Mouse (Mus musculus) effector memory CD4-positive, alpha-beta T cell, adult 7 months (primary cell): ENCODE measurements around the gene Slc44a4. TPM values are rescaled to one million over a fixed set of nuclear protein-coding genes. Genes with fewer than 3 reads are reported as not detected.

Experiments
- polyA plus RNA-seq: library from polyadenylated mRNA; unstranded; fragments of 100-300 nt; shearing (Covaris generic); gene quantifications from one replicate; pipeline ENCODE4 v1.2.1, GENCODE M21; 2017

The Slc44a4 gene
- polyA plus RNA-seq = not detected

DNA sequence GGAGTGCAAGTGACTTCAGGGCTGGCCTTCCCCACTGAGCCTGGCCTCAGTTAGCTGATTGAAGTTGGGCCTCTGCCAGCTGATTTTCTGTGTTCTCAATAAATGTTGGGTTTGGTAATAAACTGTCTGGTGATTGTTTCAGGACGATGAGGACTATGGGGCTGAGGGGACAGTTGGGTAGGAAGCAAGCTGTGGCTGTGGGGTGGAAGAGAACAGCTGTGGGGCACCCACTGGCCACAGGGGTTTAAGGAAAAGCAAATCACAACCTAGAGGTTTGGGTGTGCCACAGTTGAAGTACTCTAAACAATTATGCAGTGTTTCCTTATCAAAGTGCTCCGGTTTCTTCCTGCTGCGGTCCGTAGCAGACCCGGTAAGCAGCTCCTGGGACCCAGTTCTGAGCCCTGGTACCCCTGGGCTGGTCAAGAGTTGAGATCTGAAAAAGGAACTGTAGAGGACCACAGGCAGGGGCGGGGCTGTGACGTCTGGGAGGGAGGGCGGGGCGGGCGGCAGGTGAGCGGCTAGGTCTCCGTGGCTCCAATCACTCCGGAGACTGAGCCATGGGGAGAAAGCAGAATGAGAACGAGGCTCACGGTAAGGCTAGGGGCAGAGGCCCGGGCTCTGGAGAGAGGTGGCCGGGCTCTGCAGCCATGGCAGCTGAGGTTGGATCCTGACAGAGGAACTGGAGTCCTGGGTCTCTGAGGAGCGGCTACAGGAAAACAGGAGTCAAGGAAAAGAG is at the start of gene Slc44a4:
Gene Slc44a4 (plus strand): TSS at position 537 of the 736 bp plus-strand sequence.

GRCm38 (mm10) chr17:34879336-34879879 is 34.9 kb upstream of the Slc44a4 start, which contains the start of gene Zbtb12:
Zbtb12 (plus strand) TSS chr17:34879483.

DNA sequence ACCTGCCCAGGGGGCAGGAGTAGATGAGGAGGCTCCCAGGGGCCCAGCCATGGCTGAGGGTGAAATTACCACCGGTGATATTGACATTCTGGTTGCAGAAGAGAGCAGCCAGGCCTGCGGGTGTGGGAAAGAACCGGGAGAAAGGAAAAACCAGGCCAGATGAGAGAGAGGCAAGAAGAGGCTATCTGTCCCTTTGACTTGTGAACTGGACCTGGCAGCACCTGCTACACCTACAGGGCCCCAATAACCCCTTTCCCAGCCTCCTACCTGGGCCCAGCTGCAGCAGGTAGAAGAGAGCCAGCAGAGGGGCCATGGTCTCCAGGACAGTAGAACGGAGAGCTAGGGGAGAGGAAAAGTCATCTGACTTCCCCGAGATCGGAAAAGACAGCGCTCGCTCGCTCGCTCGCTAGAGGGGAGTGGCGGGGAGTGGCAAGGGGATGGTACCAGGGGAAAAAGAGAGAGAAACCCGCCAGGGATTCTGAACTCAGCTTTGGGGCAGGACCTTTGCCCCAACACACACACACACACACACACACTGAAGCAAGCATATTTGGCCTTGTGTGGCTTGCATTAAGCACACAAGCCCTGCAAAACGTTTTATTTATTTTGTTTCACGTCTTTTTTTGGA is 32.5 kb upstream of the Slc44a4 start, which contains the start of gene Gm20547:
Gene Gm20547 (minus strand): TSS at position 360 of the 628 bp plus-strand sequence.

DNA sequence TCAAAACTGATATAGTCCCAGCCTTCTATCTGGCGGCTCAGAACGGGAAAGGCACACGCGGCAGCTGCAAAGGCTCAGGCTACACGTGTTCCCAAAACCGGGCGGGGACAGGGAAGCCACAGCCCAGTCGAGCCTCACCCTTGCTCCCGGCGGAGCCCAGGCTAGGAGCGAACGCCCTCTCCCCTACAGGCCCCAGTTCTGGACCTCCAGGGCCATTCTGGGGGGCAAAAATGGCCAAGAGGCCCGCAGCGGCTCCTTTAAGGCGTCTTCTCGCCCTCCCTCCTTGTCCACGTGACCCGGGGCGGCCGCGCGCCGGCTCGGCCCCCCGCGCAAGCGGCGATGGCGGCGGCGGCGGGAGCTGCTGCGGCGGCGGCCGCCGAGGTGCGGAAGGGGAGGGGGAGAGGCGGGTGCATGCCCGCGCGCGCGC is 16.1 kb upstream of the Slc44a4 start, which contains the start of the genes C2 and Ehmt2:
Gene C2 (minus strand): TSS at position 106 of the 427 bp plus-strand sequence.
Gene Ehmt2 (plus strand): TSS at position 310 of the 427 bp plus-strand sequence.

GRCm38 (mm10) chr17:34931061-34931734 is 16.9 kb downstream of the Slc44a4 start, which contains the start of gene Neu1:
Neu1 (plus strand) TSS chr17:34931253.

DNA sequence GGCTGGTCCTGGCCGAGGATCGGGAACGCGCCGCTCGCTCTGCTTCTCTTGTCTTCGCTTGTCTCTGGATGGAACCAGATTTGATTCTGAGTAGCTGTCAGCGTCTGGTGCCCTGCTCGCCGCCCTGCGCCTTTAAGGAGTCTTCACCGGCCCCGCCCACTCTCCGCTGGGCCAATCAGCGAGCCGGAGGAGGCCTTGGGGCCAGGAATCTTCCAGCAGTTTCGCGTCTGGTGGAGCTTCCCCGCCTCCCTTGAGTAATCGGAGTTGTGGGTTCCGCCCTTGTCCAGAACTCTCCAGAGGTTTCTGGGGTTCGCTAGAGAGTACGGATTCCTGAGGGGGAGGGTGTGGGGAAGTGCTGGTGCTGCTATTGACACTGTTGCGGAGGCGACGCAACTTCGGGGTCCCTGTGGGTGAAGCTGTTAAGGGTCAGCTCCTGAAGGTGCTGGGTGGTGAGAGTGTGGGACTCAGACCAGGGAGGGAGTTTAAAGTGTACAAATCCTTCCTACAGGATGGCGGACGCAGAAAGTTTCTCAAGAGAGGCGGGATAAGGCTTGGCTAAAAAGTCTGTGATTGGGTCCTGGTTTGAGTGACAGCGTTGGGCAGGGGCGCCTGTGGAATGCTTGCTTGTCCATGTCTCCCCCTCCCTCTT is 45.0 kb downstream of the Slc44a4 start, which contains the start of gene Hspa1b:
Gene Hspa1b (minus strand): TSS at position 109 of the 649 bp plus-strand sequence.

GRCm38 (mm10) chr17:34969822-34970221 is 55.6 kb downstream of the Slc44a4 start, which contains the start of gene Gm20481:
Gm20481 (plus strand) TSS chr17:34969912.

DNA sequence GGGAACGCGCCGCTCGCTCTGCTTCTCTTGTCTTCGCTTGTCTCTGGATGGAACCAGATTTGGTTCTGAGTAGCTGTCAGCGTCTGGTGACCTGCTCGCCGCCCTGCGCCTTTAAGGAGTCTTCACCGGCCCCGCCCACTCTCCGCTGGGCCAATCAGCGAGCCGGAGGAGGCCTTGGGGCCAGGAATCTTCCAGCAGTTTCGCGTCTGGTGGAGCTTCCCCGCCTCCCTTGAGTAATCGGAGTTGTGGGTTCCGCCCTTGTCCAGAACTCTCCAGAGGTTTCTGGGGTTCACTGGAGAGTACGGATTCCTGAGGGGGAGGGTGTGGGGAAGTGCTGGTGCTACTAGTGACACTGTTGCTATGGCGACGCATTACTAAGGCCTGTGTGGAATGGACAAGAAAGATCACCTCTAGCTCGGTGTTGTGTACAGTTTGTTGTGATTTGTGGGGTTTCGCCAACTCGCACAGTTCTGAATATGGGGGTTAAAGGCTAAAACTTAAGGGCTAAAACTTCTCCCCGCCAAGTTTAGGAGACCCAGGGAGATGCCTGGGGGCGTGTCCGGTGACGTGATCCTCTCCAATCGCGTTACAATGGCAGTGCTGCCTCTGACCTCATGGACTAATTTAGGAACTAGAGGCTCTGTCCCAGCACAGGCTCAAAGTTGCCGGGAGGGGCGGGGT is 57.9 kb downstream of the Slc44a4 start, which contains the start of the genes Hspa1a and Hspa1l:
Gene Hspa1a (minus strand): TSS at position 88 of the 681 bp plus-strand sequence.
Gene Hspa1l (plus strand): TSS at position 635 of the 681 bp plus-strand sequence.

Other genes starting within 250 kb of the Slc44a4 start
- gene Tnxb, start 243.9 kb upstream of the Slc44a4 start, polyA plus RNA-seq = 0.02 TPM
- gene C4b, start 170.6 kb upstream of the Slc44a4 start, polyA plus RNA-seq = not detected
- not detected for gene Cyp21a1, start 109.9 kb upstream of the Slc44a4 start, polyA plus RNA-seq
- 22.8 TPM for gene Stk19, start 77.5 kb upstream of the Slc44a4 start, polyA plus RNA-seq
- 93.8 TPM for gene Dxo, start 77.4 kb upstream of the Slc44a4 start, polyA plus RNA-seq
- 117 TPM for gene Skiv2l, start 64.3 kb upstream of the Slc44a4 start, polyA plus RNA-seq
- 34.7 TPM for gene Nelfe, start 64.1 kb upstream of the Slc44a4 start, polyA plus RNA-seq
- 0.40 TPM for gene Cfb, start 51.9 kb upstream of the Slc44a4 start, polyA plus RNA-seq
- 0.38 TPM for gene Zbtb12, start 35.0 kb upstream of the Slc44a4 start, polyA plus RNA-seq
- gene Gm20547, start 32.4 kb upstream of the Slc44a4 start, polyA plus RNA-seq = not detected
- 1.4 TPM for gene C2, start 16.2 kb upstream of the Slc44a4 start, polyA plus RNA-seq
- 55.0 TPM for gene Ehmt2, start 16.0 kb upstream of the Slc44a4 start, polyA plus RNA-seq
- 63.5 TPM for gene Neu1, start 16.8 kb downstream of the Slc44a4 start, polyA plus RNA-seq
- gene Hspa1b, start 44.8 kb downstream of the Slc44a4 start, polyA plus RNA-seq = 1,521 TPM
- 90.8 TPM for gene Gm20481, start 55.4 kb downstream of the Slc44a4 start, polyA plus RNA-seq
- gene Hspa1a, start 57.7 kb downstream of the Slc44a4 start, polyA plus RNA-seq = 909 TPM
- not detected for gene Hspa1l, start 58.2 kb downstream of the Slc44a4 start, polyA plus RNA-seq
- gene Lsm2, start 67.4 kb downstream of the Slc44a4 start, polyA plus RNA-seq = 50.0 TPM
- gene Vars, start 86.5 kb downstream of the Slc44a4 start, polyA plus RNA-seq = 214 TPM
- gene Vwa7, start 102.1 kb downstream of the Slc44a4 start, polyA plus RNA-seq = 0.37 TPM
- not detected for gene Sapcd1, start 113.5 kb downstream of the Slc44a4 start, polyA plus RNA-seq
- gene Msh5, start 132.3 kb downstream of the Slc44a4 start, polyA plus RNA-seq = 2.2 TPM
- gene Clic1, start 135.5 kb downstream of the Slc44a4 start, polyA plus RNA-seq = 334 TPM
- 0.85 TPM for gene Ddah2, start 144.6 kb downstream of the Slc44a4 start, polyA plus RNA-seq
- gene Ly6g6c, start 150.9 kb downstream of the Slc44a4 start, polyA plus RNA-seq = not detected
- not detected for gene Mpig6b, start 151.7 kb downstream of the Slc44a4 start, polyA plus RNA-seq
- not detected for gene Ly6g6e, start 162.4 kb downstream of the Slc44a4 start, polyA plus RNA-seq
- gene Ly6g6d, start 163.6 kb downstream of the Slc44a4 start, polyA plus RNA-seq = not detected
- gene Ly6g6f, start 171.1 kb downstream of the Slc44a4 start, polyA plus RNA-seq = not detected
- 79.3 TPM for gene Abhd16a, start 174.8 kb downstream of the Slc44a4 start, polyA plus RNA-seq
- not detected for gene Ly6g5c, start 193.8 kb downstream of the Slc44a4 start, polyA plus RNA-seq
- gene Ly6g5b, start 201.0 kb downstream of the Slc44a4 start, polyA plus RNA-seq = 1.8 TPM
- 65.3 TPM for gene Gpank1, start 207.0 kb downstream of the Slc44a4 start, polyA plus RNA-seq
- 223 TPM for gene Csnk2b, start 207.6 kb downstream of the Slc44a4 start, polyA plus RNA-seq
- 1.7 TPM for gene D17H6S53E, start 211.9 kb downstream of the Slc44a4 start, polyA plus RNA-seq
- not detected for gene Apom, start 217.6 kb downstream of the Slc44a4 start, polyA plus RNA-seq
- gene Bag6, start 220.7 kb downstream of the Slc44a4 start, polyA plus RNA-seq = 56.5 TPM